Mouse (Mus musculus) effector memory CD4-positive, alpha-beta T cell, adult 7 months (primary cell): ENCODE measurements around the gene Hao1. TPM values are rescaled to one million over a fixed set of nuclear protein-coding genes. Genes with fewer than 3 reads are reported as not detected.

Source experiments
- polyA plus RNA-seq: library from polyadenylated mRNA; unstranded; fragments of 100-300 nt; shearing (Covaris generic); gene quantifications from one replicate; pipeline ENCODE4 v1.2.1, GENCODE M21; 2017

The Hao1 gene
- polyA plus RNA-seq: 0.24 TPM

DNA sequence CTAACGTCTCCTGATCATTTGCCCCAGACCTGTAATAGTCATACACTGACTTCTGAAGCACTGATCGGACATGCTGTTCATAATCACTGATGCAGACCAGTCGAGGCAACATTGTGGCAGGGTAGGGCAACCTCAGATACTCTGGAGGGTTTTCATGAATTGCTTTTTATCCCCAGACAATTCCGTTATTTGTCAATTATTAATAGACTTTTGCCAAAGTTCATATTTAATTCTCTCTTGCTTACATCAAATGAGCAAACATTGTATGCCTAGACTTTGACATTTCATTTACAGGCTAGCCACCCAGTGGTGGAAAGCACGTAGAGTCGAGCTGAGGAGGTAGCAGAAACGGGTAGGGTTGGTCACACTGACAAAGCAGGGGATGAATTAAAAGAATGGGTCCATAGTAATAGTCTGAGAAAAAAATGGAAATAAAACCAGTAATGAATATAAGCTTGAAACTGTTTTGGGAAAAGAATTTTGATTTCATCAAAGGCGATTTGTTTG lies at the start of gene Hao1:
TSS of gene Hao1 (minus strand) at position 148 of the 507 bp plus-strand sequence.

Other genes with a start within 250 kb of the Hao1 start
- 39.1 TPM for gene Tmx4, start 89.8 kb upstream of the Hao1 start, polyA plus RNA-seq
- not detected for gene Plcb1, start 231.7 kb upstream of the Hao1 start, polyA plus RNA-seq